Mouse (Mus musculus) heart, postnatal 0 days (tissue): ENCODE data around the gene Ext2. TPM values are rescaled to one million over a fixed set of nuclear protein-coding genes. Genes with fewer than 3 reads are reported as not detected.
A peak's percentile ranks its signal among the peaks of the same experiment; 100 is the strongest.

ENCODE experiments used
- ATAC-seq: fragments of 200-750 bp; cut with Nextera tagmentation; 2 replicates; pipeline ENCODE4 v1.8.0; 2017; ENCODE audit warnings: low read depth, moderate number of reproducible peaks, moderate library complexity; ENCODE audit not compliant: insufficient read depth
- DNase-seq: peaks from one replicate; pipeline ENCODE4 v3.0.0-alpha.2; 2016; ENCODE audit warnings: low spot score
- H3K27ac ChIP-seq: fragments of 300-500 bp; sonication (generic); 2 replicates; pipeline ENCODE4 v1.5.1; 2014; ENCODE audit warnings: low read depth, mild to moderate bottlenecking
- H3K27me3 ChIP-seq: fragments of 300-500 bp; sonication (generic); 2 replicates; pipeline ENCODE4 v1.6.1; 2014; ENCODE audit warnings: low read length, mixed read lengths; ENCODE audit not compliant: control insufficient read depth, insufficient read depth
- H3K36me3 ChIP-seq: fragments of 300-500 bp; sonication (generic); replicated peaks from 2 replicates; pipeline ENCODE4 v1.6.1; 2014; ENCODE audit warnings: low read length, mixed read lengths; ENCODE audit not compliant: control insufficient read depth, insufficient read depth
- H3K4me1 ChIP-seq: fragments of 300-500 bp; sonication (generic); 2 replicates; pipeline ENCODE4 v1.6.1; 2014; ENCODE audit warnings: antibody characterized with exemption; ENCODE audit not compliant: control insufficient read depth, insufficient read depth
- H3K4me2 ChIP-seq: fragments of 300-500 bp; sonication (generic); 2 replicates; pipeline ENCODE4 v1.6.1; 2014; ENCODE audit warnings: low read depth, mild to moderate bottlenecking, low read length, moderate library complexity
- H3K4me3 ChIP-seq: fragments of 300-500 bp; sonication (generic); 2 replicates; pipeline ENCODE4 v1.5.1; 2014; ENCODE audit warnings: low read depth, low read length
- H3K9ac ChIP-seq: fragments of 300-500 bp; sonication (generic); replicated peaks from 2 replicates; pipeline ENCODE4 v1.6.1; 2014; ENCODE audit warnings: low read depth, low read length, mixed read lengths
- H3K9me3 ChIP-seq: fragments of 300-500 bp; sonication (generic); replicated peaks from 2 replicates; pipeline ENCODE4 v1.6.1; 2016; ENCODE audit warnings: low read length; ENCODE audit not compliant: control insufficient read depth
- CTCF ChIP-seq: IDR thresholded peaks from 2 replicates; pipeline ENCODE4 v1.5.1; 2016; ENCODE audit warnings: antibody characterized with exemption, control low read depth, low read depth
- EP300 ChIP-seq: IDR thresholded peaks from 2 replicates; pipeline ENCODE4 v1.6.1; 2016; ENCODE audit warnings: antibody characterized with exemption, low read depth
- WGBS: fragments of 180-500 bp; shearing (Covaris S2); extraction: QIAGEN DNeasy Blood & Tissue Kit; methylation state at CpG from one replicate; pipeline ENCODE4 v1.1.7; 2014; 5-methylcytosine and 5-hydroxymethylcytosine counted together
- polyA plus RNA-seq: library from polyadenylated mRNA; unstranded; fragments of >200 nt; fragmentation: Nextera tagmentation; extraction: Ambion mirVana; gene quantifications from 2 replicates; pipeline ENCODE4 v1.2.1, GENCODE M21; 2015
- total RNA-seq: library from RNA; depleted of rRNA; stranded (reverse); fragments of >200 nt; gene quantifications from 2 replicates; pipeline ENCODE4 v1.2.3, GENCODE M21; 2014; ENCODE audit warnings: low replicate concordance

Gene Ext2
- total and polyA plus RNA-seq, 2 experiments from 2014 or later = 32.8 to 40.3 TPM

DNA sequence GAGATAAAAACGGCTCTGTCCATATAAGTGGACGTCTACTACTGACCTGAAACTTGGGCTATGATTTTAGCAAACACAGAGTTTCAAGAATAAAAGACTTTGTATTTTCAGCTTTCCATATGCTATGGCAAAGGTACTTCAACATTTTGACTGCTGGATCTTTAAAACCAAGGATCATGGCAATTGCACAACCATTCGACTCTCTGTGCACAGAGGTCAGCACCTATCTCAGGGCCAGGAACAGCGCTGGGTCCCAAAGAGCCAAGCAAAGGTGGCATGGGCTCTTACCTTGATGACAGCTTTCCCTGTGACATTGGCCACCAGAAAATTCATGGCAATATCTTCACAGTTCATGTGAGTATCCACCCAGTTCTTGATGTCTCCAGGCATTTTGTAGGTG, 118.2 kb downstream of the Ext2 start:
- no peak for ATAC-seq
- H3K27ac ChIP-seq = no peak overlapping the region
- no peak overlapping the region for H3K4me3 ChIP-seq
- no peak for TF ChIP-seq EP300
- TF ChIP-seq CTCF = no peak
- WGBS = 89% methylated on average over 4 of the region's 4 CpGs
- H3K4me2 ChIP-seq = no peak overlapping the region
- no peak for DNase-seq
- H3K27me3 ChIP-seq = no peaks in the 10 kb centered on the region
- H3K4me1 ChIP-seq = no peaks in the 10 kb centered on the region
- peaks cover 9% of the 10 kb centered on the region; the same call in 1 of the 2 replicates for H3K36me3 ChIP-seq
- H3K9ac ChIP-seq = no peak overlapping the region
- H3K9me3 ChIP-seq = no peaks in the 10 kb centered on the region

DNA sequence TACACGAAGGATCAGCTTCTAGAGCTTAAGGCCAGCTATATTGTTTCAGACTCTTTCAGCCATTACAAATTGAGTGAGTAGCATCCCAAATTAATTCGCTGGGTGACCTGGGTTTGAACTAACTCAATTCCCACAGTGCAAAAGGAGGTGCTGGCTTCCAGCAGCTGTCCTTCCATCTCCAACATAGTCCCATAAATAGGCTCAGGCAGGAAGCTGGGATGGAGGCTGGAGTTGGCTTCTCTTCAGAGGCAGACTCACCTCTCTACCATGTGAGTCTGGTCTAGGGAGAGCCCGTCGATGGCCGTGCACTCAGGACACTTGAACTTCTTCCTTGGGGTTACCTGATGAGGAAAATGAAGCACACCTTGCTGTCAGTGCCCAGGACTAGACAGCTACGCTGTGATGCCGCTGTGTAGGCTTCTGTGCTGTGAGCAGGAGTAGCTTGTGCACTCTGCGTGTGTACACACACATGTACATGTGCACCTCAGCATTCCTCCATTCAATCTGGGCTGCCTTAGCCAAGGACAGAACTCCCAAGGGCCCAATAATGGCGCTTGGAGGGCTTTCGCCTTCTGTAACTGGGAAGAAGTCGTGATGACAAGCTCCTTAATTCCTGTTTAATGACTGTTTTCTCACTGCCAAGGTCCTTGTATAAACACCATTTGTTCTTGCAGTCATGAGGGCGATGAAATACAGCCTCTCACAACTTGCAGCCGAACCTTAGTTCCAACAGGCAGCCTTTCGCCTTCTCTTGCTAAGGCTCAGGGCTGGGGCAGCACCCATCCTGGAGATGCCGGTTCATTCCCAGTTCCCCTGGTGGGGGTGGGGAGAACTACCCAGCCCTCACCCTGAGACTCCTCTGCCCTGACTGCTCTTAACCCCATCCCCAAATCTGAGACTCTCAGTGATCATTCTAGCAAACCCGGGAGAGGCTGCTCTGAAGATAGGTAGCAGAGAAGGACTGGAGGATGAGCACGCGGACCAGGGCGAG, 119.1 kb downstream of the Ext2 start:
- Histone ChIP-seq H3K27me3 (no peaks in the 10 kb centered on the region), H3K9ac (no peak overlapping the region), H3K9me3 (no peaks in the 10 kb centered on the region), H3K4me2 (no peak overlapping the region), H3K4me1 (no peaks in the 10 kb centered on the region), H3K27ac (no peak overlapping the region), H3K36me3 (peaks cover 9% of the 10 kb centered on the region; the same call in 1 of the 2 replicates), H3K4me3 (no peak overlapping the region)
- WGBS = 78% methylated on average over 19 of the region's 19 CpGs
- TF ChIP-seq CTCF (no peak), EP300 (no peak)
- ATAC-seq (no peak), DNase-seq (no peak)

DNA sequence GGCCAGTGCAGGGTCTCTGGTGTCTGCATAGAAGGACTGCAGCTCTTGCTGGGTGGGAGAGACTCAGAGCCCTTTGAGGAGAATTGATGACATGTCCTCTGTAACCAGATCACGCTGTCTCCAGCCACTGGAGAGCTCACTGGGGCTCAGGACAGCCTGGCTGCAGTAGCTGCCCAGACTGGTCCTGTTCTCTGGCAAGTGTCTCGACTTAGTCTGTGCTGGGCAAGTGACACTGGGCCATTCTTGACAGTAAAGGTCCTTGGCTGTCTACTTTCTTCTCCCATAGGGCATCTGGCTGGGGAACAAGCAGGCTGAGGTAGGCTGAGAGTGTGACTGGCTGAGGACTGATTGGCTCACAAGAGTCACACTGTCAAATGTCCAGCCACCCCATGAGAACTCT, 123.0 kb downstream of the Ext2 start:
- DNase-seq = no peak
- TF ChIP-seq CTCF = no peak
- no peak for TF ChIP-seq EP300
- peaks cover 8% of the 10 kb centered on the region; the same call in 1 of the 2 replicates for H3K36me3 ChIP-seq
- no peaks in the 10 kb centered on the region for H3K27me3 ChIP-seq
- H3K27ac ChIP-seq = no peak overlapping the region
- H3K9ac ChIP-seq = no peak overlapping the region
- 55% methylated on average over 2 of the region's 2 CpGs for WGBS
- no peaks in the 10 kb centered on the region for H3K9me3 ChIP-seq
- peaks cover 16% of the 10 kb centered on the region for H3K4me1 ChIP-seq
- ATAC-seq = no peak
- H3K4me2 ChIP-seq = no peak overlapping the region
- H3K4me3 ChIP-seq = no peak overlapping the region

DNA sequence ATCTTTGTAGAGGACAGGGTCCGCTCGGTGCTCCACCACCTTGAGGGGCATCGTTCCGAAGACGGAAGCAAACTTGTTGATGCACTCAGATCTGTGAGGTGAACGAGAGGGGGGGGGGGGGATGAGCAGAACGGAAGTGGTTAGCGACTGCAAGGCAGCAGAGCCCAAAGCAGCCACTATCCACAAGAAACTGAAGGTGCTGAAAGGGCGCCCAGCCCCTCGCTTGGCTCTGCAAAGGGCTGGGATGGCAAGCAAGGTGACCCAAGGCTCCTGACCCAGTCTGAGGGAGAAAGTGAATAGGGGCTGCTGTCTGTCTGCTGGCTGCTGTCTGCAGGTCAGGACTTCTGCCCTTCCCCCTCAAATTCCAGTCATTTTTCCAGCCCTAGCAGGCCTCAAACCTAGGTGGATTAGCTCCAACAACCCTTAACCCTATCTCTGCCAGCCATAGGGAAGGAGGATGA, 126.2 kb downstream of the Ext2 start:
- DNase-seq = peak; percentile 16
- H3K27ac ChIP-seq = no peak overlapping the region
- no peaks in the 10 kb centered on the region for H3K27me3 ChIP-seq
- H3K4me2 ChIP-seq = peak overlapping the region; percentile 31
- H3K9ac ChIP-seq = peak overlapping the region; percentile 9; the same call in 1 of the 2 replicates
- TF ChIP-seq CTCF (no peak), EP300 (no peak)
- H3K36me3 ChIP-seq = 0 out of 2 replicates have a peak, but pooled peaks cover 5% of the 10 kb centered on the region
- WGBS = 23% methylated on average over 10 of the region's 10 CpGs
- H3K4me3 ChIP-seq = 0 out of 2 replicates have a peak overlapping the region, but pooled peaks have one; percentile 2
- ATAC-seq = peak; percentile 68
- H3K4me1 ChIP-seq = peaks cover 17% of the 10 kb centered on the region
- H3K9me3 ChIP-seq = no peaks in the 10 kb centered on the region

DNA sequence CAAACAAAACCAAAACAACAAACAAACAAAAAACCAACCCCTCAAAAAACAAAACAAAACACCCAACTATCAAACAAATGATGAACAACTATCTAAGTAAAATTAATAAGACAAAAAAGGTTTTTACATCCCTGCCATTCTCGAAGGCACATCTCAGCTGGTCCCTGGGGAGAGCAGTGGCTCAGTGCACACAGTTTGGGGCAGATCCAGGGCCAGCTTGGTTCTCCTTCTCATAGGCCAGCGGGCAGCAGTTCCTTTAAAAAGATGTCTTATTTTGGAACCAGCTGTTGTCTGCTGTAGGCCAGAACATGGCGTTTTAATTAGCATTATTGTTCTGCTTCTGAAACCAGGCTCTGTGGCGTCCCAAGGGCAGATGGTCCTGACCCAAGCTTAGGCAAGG, 129.3 kb downstream of the Ext2 start:
- Histone ChIP-seq H3K4me2 (no peak overlapping the region), H3K9ac (no peak overlapping the region), H3K9me3 (no peaks in the 10 kb centered on the region), H3K4me3 (no peak overlapping the region), H3K4me1 (peaks cover 22% of the 10 kb centered on the region), H3K27me3 (no peaks in the 10 kb centered on the region), H3K36me3 (0 out of 2 replicates have a peak, but pooled peaks cover 5% of the 10 kb centered on the region), H3K27ac (no peak overlapping the region)
- 76% methylated on average over 4 of the region's 4 CpGs for WGBS
- no peak for TF ChIP-seq EP300
- no peak for TF ChIP-seq CTCF
- no peak for ATAC-seq
- DNase-seq = no peak
